Mouse (Mus musculus) brain, embryonic 14.5 days (tissue): Measurements from ENCODE around the gene Bbs5.

ENCODE experiments used
- CTCF ChIP-seq: fragments of 200-500 bp; IDR thresholded peaks from 2 replicates; pipeline ENCODE4 v1.5.1; 2012; ENCODE audit warnings: inconsistent platforms, mild to moderate bottlenecking, moderate library complexity, borderline replicate concordance; ENCODE audit not compliant: insufficient read depth, insufficient read length; ENCODE audit errors: extremely low read depth
- POLR2A ChIP-seq: fragments of 200-500 bp; IDR thresholded peaks from 2 replicates; pipeline ENCODE4 v1.6.1; 2012; ENCODE audit warnings: mild to moderate bottlenecking, inconsistent platforms, borderline replicate concordance; ENCODE audit not compliant: poor library complexity, insufficient read depth, insufficient read length, severe bottlenecking; ENCODE audit errors: extremely low read depth

- no peak for TF ChIP-seq POLR2A
- TF ChIP-seq CTCF, result no peak
These were observed 28.3 kb downstream of the Bbs5 start for GRCm38 (mm10) chr2:69675266-69675665.
